Mouse (Mus musculus) liver, embryonic 14.5 days (tissue): ENCODE data around the gene Hand2.

Experiments used
- CTCF ChIP-seq: IDR thresholded peaks from 2 replicates; pipeline ENCODE4 v1.5.1; 2016; ENCODE audit warnings: antibody characterized with exemption, low read depth, control low read depth
- EP300 ChIP-seq: IDR thresholded peaks from 2 replicates; pipeline ENCODE4 v1.6.1; 2016; ENCODE audit warnings: antibody characterized with exemption, low read depth

- TF ChIP-seq CTCF (peak; percentile 18; the same call in 1 of the 2 replicates), EP300 (no peak)
These were observed 6.6 kb upstream of the Hand2 start for GRCm38 (mm10) chr8:57314216-57314615.
